Mouse (Mus musculus): ENCODE measurements around the gene A530016L24Rik. TPM values are rescaled to one million over a fixed set of nuclear protein-coding genes. Genes with fewer than 3 reads are reported as not detected.

Gene A530016L24Rik
- total RNA-seq (2021): under 1 TPM; 0.33 to 0.44 TPM
- long read RNA-seq, experiment 1: 0 reads
- long read RNA-seq, experiment 2, partial matches to known transcripts: 0 of 1 reads
- long read RNA-seq, experiment 2, other reads (novel, unspliced or antisense): 1 of 1 reads

DNA sequence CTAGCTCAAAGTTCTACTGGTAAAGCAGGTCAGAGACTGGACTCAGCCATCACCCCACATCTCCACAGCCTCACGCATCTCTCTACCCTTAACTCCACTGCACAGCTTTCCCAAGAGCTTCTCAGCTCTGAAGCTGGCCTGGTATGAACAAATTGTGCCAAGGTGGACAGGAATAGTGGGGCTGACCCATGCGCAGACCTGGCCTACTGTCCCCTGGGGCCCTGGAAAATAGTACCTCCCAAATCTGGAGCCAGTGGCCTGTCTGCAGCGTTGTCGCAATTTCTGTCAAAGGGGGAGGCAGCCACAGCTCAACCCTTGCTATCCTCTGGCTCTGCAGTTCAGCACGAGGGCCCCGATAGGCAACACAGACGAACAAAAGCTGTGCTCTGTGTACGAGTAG is at the start of gene A530016L24Rik:
Gene A530016L24Rik, plus strand, starts transcription at position 315 of the 400 bp plus-strand sequence.
- no peak for DNase-seq (ENCODE audit: low spot score in 2 of 2)
- intact Hi-C loops (cut with DNase I): no loop called here

- intact Hi-C loops (cut with DNase I): no loop called here
- no peak for DNase-seq (ENCODE audit: low spot score in 2 of 2)
These were observed 49.3 kb upstream of the A530016L24Rik start for GRCm38 (mm10) chr12:112439993-112440392.

DNA sequence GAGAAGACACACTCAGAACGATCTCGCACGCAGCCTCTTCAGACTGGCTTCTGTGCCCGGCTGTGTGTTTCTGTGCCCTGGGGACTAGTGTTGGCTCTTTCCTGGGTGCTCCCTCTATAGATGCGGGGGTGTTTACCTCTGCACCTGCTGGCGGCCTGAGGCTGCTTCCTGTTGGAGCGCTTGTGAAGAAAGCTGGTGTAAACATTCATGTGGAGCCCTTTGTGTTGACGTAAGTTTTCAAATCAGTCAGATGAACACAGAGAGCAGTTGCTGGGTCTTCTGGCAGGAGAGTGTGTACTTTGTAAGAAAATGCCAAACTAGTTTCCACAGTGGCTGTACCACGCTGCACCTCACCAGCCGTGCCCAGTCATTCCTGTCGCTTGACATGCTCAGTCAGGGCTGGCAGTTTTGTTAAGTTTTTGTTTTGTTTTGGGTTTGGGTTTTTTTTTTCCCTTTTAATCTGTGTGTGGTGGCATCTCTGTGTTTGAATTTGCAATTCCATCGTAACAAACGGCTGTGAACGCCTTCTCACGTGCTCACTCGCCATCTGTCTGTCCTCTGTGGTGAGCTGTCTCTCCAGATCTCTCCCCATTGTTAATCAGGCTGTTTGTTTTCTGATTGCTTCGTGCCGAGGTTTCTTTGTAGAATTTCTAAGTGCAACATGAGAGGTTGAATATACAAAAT is 40.0 kb upstream of the A530016L24Rik start:
- intact Hi-C loops (cut with DNase I): no loop called here
- peak in 1 of 2 experiments; percentile 38 for DNase-seq (ENCODE audit: low spot score in 2 of 2)

DNA sequence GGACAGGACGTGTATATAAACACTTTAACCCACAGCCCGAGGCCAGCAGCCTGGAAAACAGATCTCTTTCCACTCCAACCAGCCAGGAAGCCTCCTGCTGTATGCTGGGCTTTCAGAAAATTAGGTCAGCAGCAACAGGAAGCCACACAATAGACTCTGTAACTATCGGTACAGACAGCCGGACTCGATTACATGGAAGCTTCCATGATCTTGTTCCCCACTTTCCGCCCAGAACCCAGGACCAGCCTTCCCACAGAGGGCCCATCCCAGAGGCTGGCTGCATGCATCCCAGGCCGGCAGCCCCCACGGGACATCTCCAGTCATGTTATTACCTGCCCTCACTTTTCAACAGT is 39.4 kb upstream of the A530016L24Rik start:
- intact Hi-C loops (cut with DNase I): loop anchor here (5.0 kb wide), 1 partner anchor 303 kb away; the partner anchor contains the start of gene Kif26a
- DNase-seq (ENCODE audit: low spot score in 2 of 2): no peak

DNA sequence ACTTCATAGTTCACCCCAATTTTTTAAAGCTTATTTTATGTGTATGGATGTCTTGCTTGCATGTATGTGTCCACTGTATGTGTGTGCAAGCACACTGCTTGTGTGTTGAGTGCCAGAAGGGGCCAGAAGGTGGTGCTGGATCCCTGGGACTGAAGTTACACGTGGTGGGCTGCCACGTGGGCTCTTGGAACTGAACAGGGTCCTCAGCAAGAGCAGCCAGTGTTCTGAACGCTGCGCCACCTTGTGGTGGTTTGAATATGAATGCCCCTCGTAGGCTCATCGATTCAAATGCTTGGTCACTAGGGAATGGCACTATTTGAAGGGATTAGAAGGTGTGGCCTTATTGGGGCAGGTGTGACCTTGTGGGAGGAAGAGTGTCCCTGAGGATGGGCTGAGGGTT is 38.4 kb upstream of the A530016L24Rik start:
- peak; percentile 56 to 64 for DNase-seq (ENCODE audit: low spot score in 2 of 2)
- intact Hi-C loops (cut with DNase I): loop anchor here (5.0 kb wide), 1 partner anchor 304 kb away; the partner anchor contains the start of gene Kif26a

GRCm38 (mm10) chr12:112451381-112451780 is 37.9 kb upstream of the A530016L24Rik start:
- intact Hi-C loops (cut with DNase I): loop anchor here (5.0 kb wide), 1 partner anchor 304 kb away; the partner anchor contains the start of gene Kif26a

DNA sequence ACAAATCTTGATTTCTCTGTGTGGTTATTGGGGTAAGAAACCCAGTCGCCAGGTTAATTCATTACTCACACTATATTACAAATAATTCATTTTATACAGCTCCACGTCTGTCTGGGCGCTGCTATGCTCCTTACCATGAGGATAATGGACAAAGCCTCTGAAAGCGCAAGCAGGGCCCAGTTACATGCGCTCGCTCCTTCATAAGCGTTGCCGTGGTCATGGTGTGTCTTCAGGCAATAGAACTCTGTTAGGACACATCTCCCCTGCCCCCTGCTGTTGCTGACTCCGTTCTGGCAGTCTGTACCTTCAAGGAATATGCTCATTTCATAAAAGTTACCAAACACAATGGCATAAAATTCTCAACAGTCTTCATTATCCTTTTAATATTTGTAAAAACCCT is 37.4 kb upstream of the A530016L24Rik start:
- no peak for DNase-seq (ENCODE audit: low spot score in 2 of 2)
- intact Hi-C loops (cut with DNase I): loop anchor here (5.0 kb wide), 1 partner anchor 305 kb away; the partner anchor contains the start of gene Kif26a

More at GRCm38 (mm10) chr12:112451381-112451780, 37.9 kb upstream of the A530016L24Rik start:
- no peak for DNase-seq (ENCODE audit: low spot score in 2 of 2)

DNA sequence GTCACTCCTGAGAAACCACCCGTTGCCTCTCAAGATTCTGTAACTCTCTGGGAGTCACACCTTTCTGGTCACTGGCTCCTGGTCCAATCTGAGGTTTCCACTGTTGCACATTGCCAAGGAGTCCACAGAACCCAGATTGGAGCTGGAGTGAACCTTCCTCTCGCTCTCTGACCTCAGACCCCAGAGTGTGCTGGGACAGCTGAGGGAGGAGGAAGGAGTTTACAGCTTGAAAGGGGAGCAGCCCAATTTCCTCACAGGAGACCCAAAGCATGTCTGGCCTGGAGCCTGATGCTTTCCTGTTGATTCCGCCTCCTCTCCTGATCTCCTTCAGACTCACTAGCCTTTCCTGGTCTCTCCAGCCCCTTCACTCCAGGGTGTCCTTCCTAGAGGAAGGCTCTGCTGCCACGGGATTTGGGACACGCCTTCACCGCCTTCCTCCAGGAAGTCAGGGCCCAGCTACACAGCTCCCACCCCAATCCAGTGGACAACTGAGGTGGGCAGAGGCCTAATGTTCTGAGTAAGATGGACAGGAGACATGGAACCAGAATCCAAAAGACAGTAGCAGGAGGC is 33.0 kb upstream of the A530016L24Rik start:
- DNase-seq (ENCODE audit: low spot score in 2 of 2): no peak
- intact Hi-C loops (cut with DNase I): no loop called here

GRCm38 (mm10) chr12:112457839-112458238 is 31.4 kb upstream of the A530016L24Rik start:
- intact Hi-C loops (cut with DNase I): no loop called here
- peak; percentile 73 to 84 for DNase-seq (ENCODE audit: low spot score in 2 of 2)

DNA sequence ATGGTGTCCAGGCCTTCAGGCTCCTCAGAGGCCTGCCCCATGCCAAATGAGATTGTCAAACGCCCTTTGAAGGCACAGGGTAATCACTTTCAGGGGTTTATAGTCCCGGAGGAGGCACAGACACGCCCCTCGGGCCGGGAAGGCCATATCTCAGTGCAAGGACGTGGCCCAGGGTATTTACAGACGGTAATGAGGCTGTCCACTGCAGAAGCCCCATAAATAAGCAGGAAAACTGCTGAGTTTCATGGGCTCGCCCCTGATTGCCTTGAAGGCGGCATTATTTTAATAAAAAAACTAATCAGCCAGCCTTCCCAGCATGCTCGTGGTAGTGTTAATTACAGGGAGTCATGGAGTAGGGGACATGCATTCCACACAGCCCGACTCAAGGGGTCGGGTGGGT is 26.8 kb upstream of the A530016L24Rik start:
- intact Hi-C loops (cut with DNase I): no loop called here
- no peak for DNase-seq (ENCODE audit: low spot score in 2 of 2)

DNA sequence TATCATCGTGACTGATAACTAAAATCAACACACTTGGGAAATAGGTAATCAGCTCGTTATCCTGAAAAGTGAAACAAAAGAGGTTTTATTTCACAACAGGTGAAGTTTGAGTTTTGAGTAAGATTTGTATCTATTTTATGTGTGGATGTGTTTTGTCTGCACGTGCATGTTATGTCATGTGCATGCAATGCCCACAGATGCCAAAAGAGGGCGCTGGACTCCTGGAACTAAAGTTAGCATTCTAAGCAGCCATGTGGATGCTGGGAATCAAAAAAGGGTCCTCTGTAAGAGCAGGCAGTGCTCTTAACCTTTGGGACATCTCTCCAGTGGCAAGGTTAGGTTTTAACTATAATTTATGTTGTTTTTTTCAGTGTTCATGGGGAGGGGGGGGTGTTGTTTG is 26.0 kb upstream of the A530016L24Rik start:
- intact Hi-C loops (cut with DNase I): no loop called here
- DNase-seq (ENCODE audit: low spot score in 2 of 2): no peak

DNA sequence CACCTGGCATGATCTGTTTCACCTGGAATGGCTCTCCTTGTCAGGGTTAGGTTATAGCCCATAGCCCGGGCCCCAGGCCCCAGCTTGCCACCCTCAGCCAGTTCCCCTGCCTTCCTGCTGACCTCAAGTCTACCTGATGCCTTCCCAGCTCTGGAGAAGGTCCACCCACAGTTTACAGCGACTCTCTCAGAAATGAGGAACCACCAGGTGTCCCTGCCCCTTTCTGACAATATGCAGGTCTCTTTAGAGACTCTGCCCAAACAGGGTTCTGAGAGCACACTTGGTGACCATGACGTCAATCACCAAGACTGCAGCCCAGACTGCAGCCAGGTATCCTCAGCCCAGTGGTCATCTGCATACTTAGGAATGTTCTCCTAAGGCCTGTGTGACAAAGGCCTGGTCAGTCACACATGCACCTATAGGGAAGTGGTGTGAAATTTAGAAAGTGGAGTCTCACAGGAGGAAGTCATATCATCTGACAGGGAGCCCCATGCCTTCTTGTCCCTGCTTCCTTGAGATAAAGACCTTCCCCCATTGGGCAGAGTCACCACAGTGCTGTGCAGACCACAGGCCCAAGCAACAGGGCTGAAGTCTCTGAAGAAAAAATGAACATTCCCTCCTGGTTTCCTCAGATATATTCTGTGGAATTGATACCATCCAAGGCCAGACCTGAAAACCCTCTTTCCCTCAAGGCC is 25.4 kb upstream of the A530016L24Rik start:
- intact Hi-C loops (cut with DNase I): no loop called here
- DNase-seq (ENCODE audit: low spot score in 2 of 2): no peak

DNA sequence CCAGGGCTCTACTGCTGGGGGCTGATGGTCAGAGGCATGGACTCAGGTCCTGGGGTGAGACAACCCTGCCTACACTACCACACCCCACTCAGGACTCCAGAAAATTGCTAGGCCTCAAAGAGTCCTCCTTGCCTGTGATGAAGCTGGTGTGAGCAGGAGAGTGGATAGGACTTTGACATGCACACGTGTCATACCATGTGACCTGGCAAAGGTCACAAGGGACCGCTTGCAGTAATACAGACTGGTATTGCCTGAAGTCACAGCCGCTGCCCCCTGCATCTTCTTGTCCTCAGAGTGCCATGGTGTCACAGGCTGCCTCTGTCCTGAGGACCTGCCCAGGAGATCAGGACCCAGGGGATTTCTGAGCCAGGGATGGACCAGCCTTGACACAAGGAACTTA is 24.7 kb upstream of the A530016L24Rik start:
- DNase-seq (ENCODE audit: low spot score in 2 of 2): no peak
- intact Hi-C loops (cut with DNase I): no loop called here

GRCm38 (mm10) chr12:112465928-112466327 is 23.3 kb upstream of the A530016L24Rik start:
- intact Hi-C loops (cut with DNase I): no loop called here
- no peak for DNase-seq (ENCODE audit: low spot score in 2 of 2)

DNA sequence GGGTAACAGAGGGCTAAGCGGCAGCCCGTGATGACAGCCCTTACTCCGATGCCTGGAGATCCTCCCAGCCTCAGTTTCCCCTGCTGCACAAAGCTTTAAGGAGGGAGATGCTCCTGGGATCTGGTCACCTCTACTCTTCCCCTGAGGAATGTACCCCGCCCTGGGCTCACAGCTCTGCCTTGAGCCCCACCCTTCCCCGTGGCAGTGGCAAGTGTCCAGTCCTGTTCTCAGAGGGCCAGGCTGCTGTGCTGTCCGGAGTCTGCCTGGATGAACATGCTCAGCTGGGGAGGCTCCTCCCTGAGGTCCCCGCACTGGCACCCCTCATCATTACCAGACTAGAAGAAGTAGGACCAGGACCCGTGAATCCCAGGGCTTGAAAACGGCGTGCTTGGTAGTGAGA is 21.9 kb upstream of the A530016L24Rik start:
- intact Hi-C loops (cut with DNase I): no loop called here
- DNase-seq (ENCODE audit: low spot score in 2 of 2): no peak

DNA sequence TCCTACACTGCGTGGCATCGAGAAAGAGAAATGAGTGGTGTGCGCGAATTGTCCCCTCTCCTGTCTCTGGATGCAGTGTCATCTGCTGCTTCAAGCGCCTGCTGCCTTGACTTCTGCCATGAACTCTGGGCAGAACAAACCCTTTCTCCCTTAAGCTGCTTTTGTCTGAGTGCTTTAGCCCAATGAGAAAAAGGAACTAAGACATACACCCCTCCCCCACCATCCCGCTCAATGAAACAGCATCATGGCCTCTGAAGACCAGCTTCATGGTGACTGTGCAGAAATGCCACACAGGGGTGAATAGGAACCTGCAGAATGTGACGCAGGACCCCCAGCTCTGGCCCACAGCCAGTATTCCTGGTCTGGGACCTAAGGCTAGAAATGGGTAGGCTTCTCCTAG is 19.9 kb upstream of the A530016L24Rik start:
- no peak for DNase-seq (ENCODE audit: low spot score in 2 of 2)
- intact Hi-C loops (cut with DNase I): no loop called here

- no peak for DNase-seq (ENCODE audit: low spot score in 2 of 2)
- intact Hi-C loops (cut with DNase I): no loop called here
These were observed 19.0 kb upstream of the A530016L24Rik start for GRCm38 (mm10) chr12:112470216-112470615.

DNA sequence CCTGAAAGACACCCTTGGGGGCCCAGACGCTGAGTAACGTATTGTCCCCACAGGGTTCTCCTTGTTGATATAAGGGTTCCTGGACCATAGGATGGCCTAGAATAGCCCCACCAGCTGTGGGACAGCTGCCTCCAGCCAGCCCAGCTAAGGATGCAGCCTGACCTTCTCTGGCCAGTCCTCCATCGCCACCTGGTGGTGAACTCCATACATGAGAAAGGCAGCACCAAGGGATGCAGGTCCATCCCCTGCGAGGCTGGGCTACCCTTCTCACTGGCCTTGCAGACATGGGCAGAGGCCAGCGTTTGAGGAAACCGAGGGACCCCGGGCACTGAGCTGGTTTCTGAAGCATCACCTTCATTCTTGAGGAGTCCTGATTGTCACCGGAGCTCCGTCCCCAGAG is 15.5 kb upstream of the A530016L24Rik start:
- intact Hi-C loops (cut with DNase I): loop anchor here (1.0 kb wide), 1 partner anchor 328 kb away; no protein-coding TSS in a partner anchor
- DNase-seq (ENCODE audit: low spot score in 2 of 2): peak; percentile 67 to 88

- no peak for DNase-seq (ENCODE audit: low spot score in 2 of 2)
- intact Hi-C loops (cut with DNase I): no loop called here
These were observed 287 bp downstream of the A530016L24Rik start for GRCm38 (mm10) chr12:112489535-112489934.

- intact Hi-C loops (cut with DNase I): no loop called here
- DNase-seq (ENCODE audit: low spot score in 2 of 2): no peak
These were observed 1.2 kb downstream of the A530016L24Rik start for GRCm38 (mm10) chr12:112490444-112490939.
